Mouse (Mus musculus) embryonic facial prominence, embryonic 14.5 days (tissue): ENCODE results near the gene Sgk1. TPM values are rescaled to one million over a fixed set of nuclear protein-coding genes. Genes with fewer than 3 reads are reported as not detected.

Experiments
- ATAC-seq: fragments of 200-750 bp; cut with Nextera tagmentation; 2 replicates; pipeline ENCODE4 v1.8.0; 2017; ENCODE audit warnings: low read depth, moderate number of reproducible peaks, moderate TSS enrichment
- DNase-seq: peaks from one replicate; pipeline ENCODE4 v3.0.0-alpha.2; 2015; ENCODE audit warnings: low spot score
- H3K27ac ChIP-seq: fragments of 300-500 bp; sonication (generic); replicated peaks from 2 replicates; pipeline ENCODE4 v1.5.1; 2014; ENCODE audit warnings: low read depth, mild to moderate bottlenecking, low read length, moderate library complexity
- H3K27me3 ChIP-seq: fragments of 300-500 bp; sonication (generic); replicated peaks from 2 replicates; pipeline ENCODE4 v1.6.1; 2014; ENCODE audit warnings: low read length; ENCODE audit not compliant: control insufficient read depth, insufficient read depth
- H3K36me3 ChIP-seq: fragments of 300-500 bp; sonication (generic); 2 replicates; pipeline ENCODE4 v1.6.1; 2014; ENCODE audit warnings: low read length, mixed read lengths; ENCODE audit not compliant: control insufficient read depth, insufficient read depth
- H3K4me1 ChIP-seq: fragments of 300-500 bp; sonication (generic); 2 replicates; pipeline ENCODE4 v1.6.1; 2014; ENCODE audit warnings: antibody characterized with exemption, low read length; ENCODE audit not compliant: control insufficient read depth, insufficient read depth
- H3K4me2 ChIP-seq: fragments of 300-500 bp; sonication (generic); 2 replicates; pipeline ENCODE4 v1.6.1; 2014; ENCODE audit warnings: low read depth, mild to moderate bottlenecking, low read length, moderate library complexity, mixed read lengths
- H3K4me3 ChIP-seq: fragments of 300-500 bp; sonication (generic); 2 replicates; pipeline ENCODE4 v1.5.1; 2014; ENCODE audit warnings: low read depth, mild to moderate bottlenecking, low read length
- H3K9ac ChIP-seq: fragments of 300-500 bp; sonication (generic); 2 replicates; pipeline ENCODE4 v1.6.1; 2014; ENCODE audit warnings: low read depth, mild to moderate bottlenecking, low read length, moderate library complexity, mixed read lengths
- H3K9me3 ChIP-seq: fragments of 300-500 bp; sonication (generic); 2 replicates; pipeline ENCODE4 v1.6.1; 2016; ENCODE audit warnings: low read length; ENCODE audit not compliant: control insufficient read depth
- WGBS: fragments of 180-500 bp; shearing (Covaris S2); extraction: QIAGEN DNeasy Blood & Tissue Kit; methylation state at CpG from one replicate; pipeline ENCODE4 v1.1.7; 2014; 5-methylcytosine and 5-hydroxymethylcytosine counted together
- polyA plus RNA-seq: library from polyadenylated mRNA; unstranded; fragments of >200 nt; fragmentation: Nextera tagmentation; extraction: Ambion mirVana; gene quantifications from 2 replicates; pipeline ENCODE4 v1.2.1, GENCODE M21; 2014

The Sgk1 gene
- polyA plus RNA-seq, 1 experiment from 2014 or later: 33.8 TPM

DNA sequence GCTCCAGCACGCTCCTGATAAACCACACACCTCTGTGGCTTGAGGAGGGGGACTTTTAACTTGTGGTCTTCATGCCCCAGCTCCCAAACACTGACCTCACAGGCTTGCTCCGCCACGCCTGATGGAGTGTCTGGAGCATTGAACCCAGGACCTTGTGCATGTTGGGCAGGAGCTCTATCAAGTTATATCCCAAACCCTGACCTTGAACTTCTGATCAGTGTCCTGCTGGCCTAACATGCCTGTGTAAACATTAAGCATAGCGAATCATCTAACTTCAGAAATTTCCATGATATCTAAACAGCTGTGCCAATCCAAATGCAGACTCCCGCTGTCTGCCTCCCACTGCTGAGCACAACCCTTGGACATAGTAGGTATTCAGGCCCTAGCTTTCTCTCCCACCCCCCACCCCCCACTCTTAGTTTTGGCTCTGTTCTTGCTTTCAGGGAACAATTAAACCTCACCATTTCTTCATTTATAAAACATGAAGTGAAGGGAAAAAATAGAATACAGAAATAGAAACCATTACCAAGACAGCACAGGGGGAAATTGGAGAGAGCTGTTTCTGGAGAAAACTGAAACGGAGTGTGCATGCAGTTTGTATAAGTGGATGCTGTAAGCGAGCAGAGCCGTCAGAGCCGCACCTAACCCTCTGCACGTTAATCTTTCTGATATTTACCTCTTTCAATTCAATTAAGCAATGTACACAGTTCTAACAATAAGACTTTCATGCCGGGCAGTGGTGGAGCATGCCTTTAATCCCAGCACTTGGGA, 34.5 kb downstream of the Sgk1 start:
- no peaks in the 10 kb centered on the region for H3K9me3 ChIP-seq
- H3K27me3 ChIP-seq: no peaks in the 10 kb centered on the region
- no peak for DNase-seq
- no peak overlapping the region for H3K4me2 ChIP-seq
- H3K9ac ChIP-seq: no peak overlapping the region
- H3K4me1 ChIP-seq: peaks cover 7% of the 10 kb centered on the region
- no peaks in the 10 kb centered on the region for H3K36me3 ChIP-seq
- 71% methylated on average over 11 of the region's 11 CpGs for WGBS
- no peak for ATAC-seq
- no peak overlapping the region for H3K27ac ChIP-seq
- H3K4me3 ChIP-seq: no peak overlapping the region

- H3K9ac ChIP-seq: no peak overlapping the region
- no peaks in the 10 kb centered on the region for H3K36me3 ChIP-seq
- H3K27ac ChIP-seq: no peak overlapping the region
- no peaks in the 10 kb centered on the region for H3K9me3 ChIP-seq
- no peak overlapping the region for H3K4me2 ChIP-seq
- H3K27me3 ChIP-seq: no peaks in the 10 kb centered on the region
- H3K4me3 ChIP-seq: no peak overlapping the region
- WGBS: 80% methylated on average over 6 of the region's 6 CpGs
- no peak for DNase-seq
- no peak for ATAC-seq
- peaks cover 22% of the 10 kb centered on the region for H3K4me1 ChIP-seq
Observed at GRCm38 (mm10) chr10:21918016-21918749, 36.2 kb downstream of the Sgk1 start.

DNA sequence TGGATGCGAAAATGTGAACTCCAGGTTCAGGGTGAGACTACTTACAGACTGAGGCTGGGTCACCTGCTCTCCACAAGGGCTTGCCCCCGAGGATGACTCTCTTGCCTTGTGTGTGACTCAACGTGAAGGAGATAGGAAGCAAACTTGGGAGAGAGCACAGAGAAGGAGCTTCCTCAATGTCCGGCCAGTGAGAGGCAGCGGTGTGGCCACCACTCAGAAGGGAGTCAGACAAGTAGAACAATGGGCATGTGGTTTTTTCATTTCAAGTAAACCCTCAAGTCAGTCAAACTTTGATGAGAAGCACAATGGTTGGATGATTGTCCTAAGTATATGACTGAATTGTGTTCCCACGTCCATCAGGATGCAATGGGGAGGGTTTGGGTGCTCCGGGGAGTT, 36.8 kb downstream of the Sgk1 start:
- Histone ChIP-seq H3K27ac (no peak overlapping the region), H3K9ac (no peak overlapping the region), H3K36me3 (no peaks in the 10 kb centered on the region), H3K4me3 (no peak overlapping the region), H3K27me3 (no peaks in the 10 kb centered on the region), H3K9me3 (no peaks in the 10 kb centered on the region), H3K4me1 (peaks cover 27% of the 10 kb centered on the region), H3K4me2 (no peak overlapping the region)
- DNase-seq (no peak), ATAC-seq (no peak)
- 81% methylated on average over 7 of the region's 7 CpGs for WGBS

DNA sequence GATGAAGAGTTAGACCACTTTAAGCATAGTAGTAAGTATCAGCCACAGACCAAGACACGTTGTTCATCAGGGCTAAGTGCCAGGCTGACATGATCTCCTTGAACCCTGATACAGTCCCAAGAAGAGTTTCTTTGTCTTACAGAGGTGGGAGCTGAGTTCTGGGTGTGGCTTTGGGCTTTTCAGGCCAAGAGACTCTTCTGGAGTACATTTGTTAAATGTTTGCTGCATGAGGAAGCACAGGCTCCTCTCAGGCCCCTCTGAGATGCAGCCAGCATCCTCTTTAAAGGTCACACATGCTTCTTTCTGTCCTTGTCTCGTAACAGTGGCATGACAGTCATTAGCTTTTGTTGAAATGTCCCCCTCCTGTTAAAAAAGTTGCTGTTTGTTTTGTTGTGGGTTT, 38.6 kb downstream of the Sgk1 start:
- Histone ChIP-seq H3K27ac (no peak overlapping the region), H3K27me3 (no peaks in the 10 kb centered on the region), H3K4me1 (peaks cover 31% of the 10 kb centered on the region), H3K36me3 (no peaks in the 10 kb centered on the region), H3K9ac (no peak overlapping the region), H3K4me3 (no peak overlapping the region), H3K9me3 (no peaks in the 10 kb centered on the region), H3K4me2 (no peak overlapping the region)
- no peak for DNase-seq
- 57% methylated on average over 2 of the region's 2 CpGs for WGBS
- ATAC-seq: no peak

GRCm38 (mm10) chr10:21922716-21923350, 40.8 kb downstream of the Sgk1 start:
- peak; percentile 78 for DNase-seq
- WGBS: 23% methylated on average over 8 of the region's 8 CpGs
- Histone ChIP-seq H3K9ac (peak overlapping the region; percentile 49; the same call in 1 of the 2 replicates), H3K27ac (peak overlapping the region; percentile 85), H3K9me3 (no peaks in the 10 kb centered on the region), H3K4me1 (peaks cover 31% of the 10 kb centered on the region), H3K36me3 (no peaks in the 10 kb centered on the region), H3K4me2 (peak overlapping the region; percentile 53), H3K27me3 (no peaks in the 10 kb centered on the region), H3K4me3 (no peak overlapping the region; the same call in 1 of the 2 replicates)
- peak; percentile 41; the same call in 1 of the 2 replicates for ATAC-seq

- ATAC-seq: peak; percentile 87
- peak overlapping the region; percentile 85 for H3K27ac ChIP-seq
- no peaks in the 10 kb centered on the region for H3K27me3 ChIP-seq
- H3K4me1 ChIP-seq: peaks cover 31% of the 10 kb centered on the region
- WGBS: 5% methylated on average over 9 of the region's 9 CpGs
- H3K4me2 ChIP-seq: peak overlapping the region; percentile 53
- H3K9ac ChIP-seq: peak overlapping the region; percentile 49
- no peaks in the 10 kb centered on the region for H3K36me3 ChIP-seq
- H3K9me3 ChIP-seq: no peaks in the 10 kb centered on the region
- peak; percentile 88 for DNase-seq
- H3K4me3 ChIP-seq: peak overlapping the region; percentile 20
Observed at GRCm38 (mm10) chr10:21923495-21923952, 41.5 kb downstream of the Sgk1 start.

DNA sequence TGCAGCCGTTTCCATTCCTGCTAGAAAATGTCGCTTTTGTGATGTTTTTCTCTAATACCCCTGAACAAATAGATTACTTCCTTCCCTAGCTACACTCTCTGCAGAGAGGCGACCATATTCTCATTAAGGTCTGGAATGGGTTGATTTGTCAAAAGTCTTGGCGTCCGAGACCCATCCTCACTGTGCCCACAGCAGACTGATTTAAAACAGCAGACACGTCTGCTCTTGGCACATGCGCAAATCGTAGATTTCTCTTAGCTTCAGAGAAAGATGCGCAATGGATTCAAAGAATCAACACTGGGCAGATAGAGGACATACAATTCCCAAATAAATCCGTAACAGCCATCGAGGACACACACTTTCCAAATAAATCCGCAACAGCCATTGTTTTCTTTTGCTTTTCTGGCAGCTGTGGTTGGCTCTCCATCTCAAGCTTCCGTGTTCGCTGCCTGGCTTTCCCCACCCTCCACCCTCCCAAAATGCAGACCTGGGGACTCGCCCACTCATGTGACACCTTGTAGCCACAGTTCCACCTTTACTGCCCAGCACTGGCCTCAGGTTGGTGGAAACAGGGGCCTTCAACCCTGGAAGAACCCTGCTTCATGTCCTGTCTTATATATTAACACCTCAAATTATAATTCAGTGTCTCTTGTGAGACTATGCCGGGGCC, 42.2 kb downstream of the Sgk1 start:
- no peaks in the 10 kb centered on the region for H3K27me3 ChIP-seq
- peaks cover 31% of the 10 kb centered on the region for H3K4me1 ChIP-seq
- H3K27ac ChIP-seq: peak overlapping the region; percentile 85
- peak overlapping the region; percentile 53 for H3K4me2 ChIP-seq
- 0 out of 2 replicates have a peak overlapping the region, but pooled peaks have one; percentile 49 for H3K9ac ChIP-seq
- ATAC-seq (no peak), DNase-seq (no peak)
- H3K9me3 ChIP-seq: no peaks in the 10 kb centered on the region
- WGBS: 57% methylated on average over 16 of the region's 16 CpGs
- H3K36me3 ChIP-seq: no peaks in the 10 kb centered on the region
- H3K4me3 ChIP-seq: peak overlapping the region; percentile 20

DNA sequence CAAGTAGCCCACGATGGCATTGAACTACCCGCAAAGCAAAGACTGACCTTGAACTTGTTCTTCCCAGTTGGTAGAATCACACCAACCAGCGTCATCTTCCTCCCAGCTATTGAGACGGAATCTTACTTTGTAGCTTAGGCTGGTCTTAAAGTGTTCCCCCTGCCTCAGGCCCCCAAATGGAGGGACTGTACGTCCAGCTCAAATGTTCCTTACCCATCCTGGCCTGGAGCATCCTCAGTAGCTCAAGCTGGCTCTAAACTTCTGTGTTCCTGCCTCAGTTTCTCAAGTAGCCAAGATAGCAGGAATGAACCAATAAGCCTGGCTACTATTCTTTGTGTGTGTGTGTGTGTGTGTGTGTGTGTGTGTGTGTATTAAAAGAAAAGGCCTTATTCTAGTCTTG, 45.0 kb downstream of the Sgk1 start:
- no peak overlapping the region for H3K4me2 ChIP-seq

More for the DNA sequence above, 45.0 kb downstream of the Sgk1 start:
- Histone ChIP-seq H3K27me3 (no peaks in the 10 kb centered on the region), H3K4me3 (no peak overlapping the region), H3K9me3 (no peaks in the 10 kb centered on the region), H3K9ac (no peak overlapping the region), H3K27ac (no peak overlapping the region), H3K36me3 (no peaks in the 10 kb centered on the region), H3K4me1 (peaks cover 24% of the 10 kb centered on the region)
- WGBS: 90% methylated on average over 5 of the region's 5 CpGs
- DNase-seq (no peak), ATAC-seq (no peak)
